ENCODE assay signal across 10 mouse cellular contexts in genomic region chr17:5978505-5979077, GRCm38 (mm10). TPM values are rescaled to one million over a fixed set of nuclear protein-coding genes. Genes with fewer than 3 reads are reported as not detected.
DNase-seq lines count a peak whose midpoint lies in the region; ATAC-seq and TF ChIP-seq lines count a peak whose summit lies in the region.
"Had no signal": no experiment of that assay in that cellular context is flagged by ENCODE, and none has a peak within 500 bp of the region (broad histone marks: within the 10 kb centered on the region; RNA-seq: fewer than 3 reads in every experiment).

No protein-coding gene starts in this region.

- intact Hi-C loops in heart, postnatal 10 days (cut with DNase I): loop anchor here (1.0 kb wide), 1 partner anchor 37 kb away; the partner anchor contains the start of gene Synj2

- H3K36me3 ChIP-seq in heart, embryonic 12.5 days: no peaks in the 10 kb centered on the region
- H3K36me3 ChIP-seq in E14TG2a.4 (ENCODE audit: insufficient read depth, low read length): 0 out of 2 replicates have a peak, but pooled peaks cover 5% of the 10 kb centered on the region
- no peaks in the 10 kb centered on the region for H3K36me3 ChIP-seq in kidney, embryonic 16.5 days (ENCODE audit: insufficient read depth, low read length)
- no peaks in the 10 kb centered on the region for H3K36me3 ChIP-seq in forebrain, embryonic 12.5 days (replicated peaks)
- H3K36me3 ChIP-seq: limb, embryonic 12.5 days had no signal

- H3K9ac ChIP-seq in heart, embryonic 12.5 days: no peak overlapping the region
- no peak overlapping the region for H3K9ac ChIP-seq in kidney, embryonic 16.5 days (replicated peaks; ENCODE audit: low read length)
- no peak overlapping the region for H3K9ac ChIP-seq in forebrain, embryonic 12.5 days
- H3K9ac ChIP-seq: limb, embryonic 12.5 days had no signal

- H3K27me3 ChIP-seq in heart, embryonic 12.5 days (replicated peaks): no peaks in the 10 kb centered on the region
- no peaks in the 10 kb centered on the region; the same call in none of the 2 replicates for H3K27me3 ChIP-seq in E14TG2a.4 (ENCODE audit: insufficient read depth, low read length)
- H3K27me3 ChIP-seq in kidney, embryonic 16.5 days (ENCODE audit: insufficient read depth, low read length): no peaks in the 10 kb centered on the region; the same call in 1 of the 2 replicates
- H3K27me3 ChIP-seq in forebrain, embryonic 12.5 days: peaks cover 8% of the 10 kb centered on the region; the same call in 1 of the 2 replicates
- H3K27me3 ChIP-seq: limb, embryonic 12.5 days had no signal

- peak overlapping the region; percentile 17; the same call in 1 of the 2 replicates for H3K4me2 ChIP-seq in heart, embryonic 12.5 days
- no peak overlapping the region for H3K4me2 ChIP-seq in kidney, embryonic 16.5 days (replicated peaks; ENCODE audit: low read depth, low read length)
- no peak overlapping the region for H3K4me2 ChIP-seq in forebrain, embryonic 12.5 days
- H3K4me2 ChIP-seq: limb, embryonic 12.5 days had no signal

- peak overlapping the region; percentile 61 for H3K27ac ChIP-seq in heart, embryonic 12.5 days (ENCODE audit: poor library complexity, severe bottlenecking)
- H3K27ac ChIP-seq in cortical plate, adult 2 months (ENCODE audit: insufficient read depth, low read length): no peak overlapping the region; the same call in 1 of the 2 replicates
- no peak overlapping the region for H3K27ac ChIP-seq in kidney, embryonic 16.5 days (ENCODE audit: low read length)
- H3K27ac ChIP-seq in forebrain, embryonic 12.5 days: no peak overlapping the region
- H3K27ac ChIP-seq: limb, embryonic 12.5 days had no signal

- H3K9me3 ChIP-seq in heart, embryonic 12.5 days (replicated peaks): no peaks in the 10 kb centered on the region
- H3K9me3 ChIP-seq in E14TG2a.4 (ENCODE audit: low read length): no peaks in the 10 kb centered on the region
- H3K9me3 ChIP-seq in kidney, embryonic 16.5 days (ENCODE audit: low read length): no peaks in the 10 kb centered on the region
- no peaks in the 10 kb centered on the region for H3K9me3 ChIP-seq in forebrain, embryonic 12.5 days
- H3K9me3 ChIP-seq: limb, embryonic 12.5 days had no signal

- WGBS in heart, embryonic 12.5 days: 40% methylated on average over 10 of the region's 10 CpGs
- 64% methylated on average over 10 of the region's 10 CpGs for WGBS in kidney, embryonic 16.5 days
- WGBS in forebrain, embryonic 12.5 days: 76% methylated on average over 10 of the region's 10 CpGs

- H3K4me3 ChIP-seq in heart, embryonic 12.5 days: no peak overlapping the region
- peak overlapping the region; percentile 69 for H3K4me3 ChIP-seq in E14TG2a.4 (replicated peaks; ENCODE audit: low read length)
- H3K4me3 ChIP-seq in cortical plate, adult 2 months (ENCODE audit: insufficient read depth, low read length): peak overlapping the region; percentile 67; the same call in 1 of the 2 replicates
- no peak overlapping the region for H3K4me3 ChIP-seq in kidney, embryonic 16.5 days (ENCODE audit: low read length)
- H3K4me3 ChIP-seq in forebrain, embryonic 12.5 days (replicated peaks): no peak overlapping the region
- H3K4me3 ChIP-seq: limb, embryonic 12.5 days had no signal

- H3K4me1 ChIP-seq in heart, embryonic 12.5 days (replicated peaks): peaks cover 75% of the 10 kb centered on the region
- peaks cover 92% of the 10 kb centered on the region for H3K4me1 ChIP-seq in E14TG2a.4 (replicated peaks; ENCODE audit: low read depth, low read length)
- H3K4me1 ChIP-seq in cortical plate, adult 2 months (ENCODE audit: control insufficient read depth, insufficient read depth, low read length): peaks cover 10% of the 10 kb centered on the region; the same call in 1 of the 2 replicates
- H3K4me1 ChIP-seq in kidney, embryonic 16.5 days (ENCODE audit: insufficient read depth, low read length): peaks cover 30% of the 10 kb centered on the region
- peaks cover 22% of the 10 kb centered on the region for H3K4me1 ChIP-seq in forebrain, embryonic 12.5 days

- DNase-seq in heart, postnatal 10 days: no peak
- DNase-seq in lung, postnatal 36 days: peak; percentile 45
- DNase-seq in cerebellum, adult 9-10 months: no peak
- DNase-seq: gastrocnemius, postnatal 36 days had no signal

- TF ChIP-seq CTCF in E14TG2a.4 (conservative IDR thresholded peaks at IDR 0.05; ENCODE audit: low read length): no peak
- no peak for TF ChIP-seq CTCF in cortical plate, adult 2 months (IDR thresholded peaks at IDR 0.05; ENCODE audit: extremely low read depth, insufficient read depth, low read length)

- ATAC-seq in heart, embryonic 12.5 days (ENCODE audit: insufficient number of reproducible peaks, low FRiP score): no peak
- no peak for ATAC-seq in kidney, embryonic 16.5 days (ENCODE audit: low FRiP score, low TSS enrichment)
- no peak for ATAC-seq in forebrain, embryonic 12.5 days (ENCODE audit: low FRiP score)

- no peak for TF ChIP-seq POLR2A in cortical plate, adult 2 months (IDR thresholded peaks at IDR 0.05; ENCODE audit: extremely low read depth, insufficient read depth, low read length)

RNA-seq across cellular contexts. Expression of gene Synj2, which starts 37.5 kb away (rescaled TPM):
- 3.8 and 3.9 TPM in 2 replicates for polyA plus RNA-seq in heart, embryonic 12.5 days (2016; fragmentation: Nextera tagmentation; extraction: Ambion mirVana)
- total RNA-seq in heart, postnatal 10 days (2021): 10 to 100 TPM; 28.2 to 34.1 TPM
- 37.7 and 39.6 TPM in 2 replicates for polyA plus RNA-seq in cortical plate, adult 2 months (2012; rRNA removed)
- 4.0 and 4.3 TPM in 2 replicates for polyA plus RNA-seq in kidney, embryonic 16.5 days (2015; fragmentation: Nextera tagmentation; extraction: Ambion mirVana)
- 0.96 and 1.1 TPM in 2 replicates for polyA plus RNA-seq in forebrain, embryonic 12.5 days (2016; fragmentation: Nextera tagmentation; extraction: Ambion mirVana)

Comparison
In these comparisons a context has a peak if more than half of its experiments do, and no peak if none do; other contexts are left out.
1. H3K4me3 ChIP-seq: peak in E14TG2a.4 (single experiment) and cortical plate, adult 2 months (single experiment); none in heart, embryonic 12.5 days (single experiment), kidney, embryonic 16.5 days (single experiment) and forebrain, embryonic 12.5 days (single experiment).